Mouse (Mus musculus): ENCODE data around the gene Mtmr14. TPM values are rescaled to one million over a fixed set of nuclear protein-coding genes. Genes with fewer than 3 reads are reported as not detected.

Mtmr14 gene
- polyA plus RNA-seq, 1 experiment from 2014 or later = 53.5 TPM

DNA sequence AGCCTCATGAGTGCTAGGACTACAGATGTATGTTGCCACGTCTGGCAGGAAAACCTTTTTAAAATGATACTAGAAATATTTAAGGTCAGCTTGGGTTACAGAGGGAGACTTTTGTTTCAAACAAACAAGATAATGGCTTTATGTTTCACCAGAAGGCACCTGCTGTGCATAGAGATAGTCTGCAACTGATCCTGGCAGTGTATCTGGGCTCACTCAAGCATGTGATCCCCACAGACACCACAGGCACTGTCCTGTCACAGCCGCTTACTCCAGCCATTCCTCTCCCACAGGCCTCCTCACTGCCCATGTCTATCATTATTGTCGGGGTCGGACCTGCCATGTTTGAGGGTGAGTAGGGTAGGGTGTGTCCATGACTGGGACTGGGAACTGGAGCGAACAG is 63.7 kb downstream of the Mtmr14 start:
- ATAC-seq (ENCODE audit: insufficient read depth, low FRiP score, low TSS enrichment) (no peak), DNase-seq (ENCODE audit: low spot score) (no peak)
- Histone ChIP-seq H3K4me1 (ENCODE audit: control insufficient read depth, insufficient read depth, low read length) (no peaks in the 10 kb centered on the region; the same call in 1 of the 2 replicates), H3K9me3 (ENCODE audit: control insufficient read depth, low read length) (no peaks in the 10 kb centered on the region), H3K27me3 (ENCODE audit: control insufficient read depth, insufficient read depth, low read length) (no peaks in the 10 kb centered on the region), H3K9ac (ENCODE audit: low read length) (no peak overlapping the region), H3K4me3 (ENCODE audit: low read depth, low read length) (no peak overlapping the region), H3K27ac (ENCODE audit: low read depth, low read length) (no peak overlapping the region), H3K36me3 (ENCODE audit: control insufficient read depth, insufficient read depth, low read length) (no peaks in the 10 kb centered on the region), H3K4me2 (ENCODE audit: low read depth) (no peak overlapping the region)
- WGBS = 84% methylated on average over 5 of the region's 5 CpGs

DNA sequence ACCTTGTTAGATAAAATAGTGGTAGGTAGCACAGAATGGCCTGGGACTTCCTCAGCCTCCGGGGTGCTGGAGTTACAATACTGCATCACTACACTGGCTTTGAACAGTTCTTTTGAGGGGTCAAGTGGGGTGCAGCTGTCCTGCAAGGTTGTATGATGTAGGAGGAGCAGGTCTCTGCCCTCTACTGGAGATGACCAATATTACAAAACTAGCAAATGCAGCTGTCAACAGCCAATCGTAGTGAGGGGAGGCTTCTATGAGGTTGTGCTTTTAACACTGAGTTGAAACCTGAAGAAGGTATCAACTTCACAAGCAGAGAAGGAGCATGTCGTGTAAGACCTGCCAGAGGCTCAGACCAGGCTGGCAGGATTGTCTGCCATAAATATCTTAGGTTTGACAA is 64.6 kb downstream of the Mtmr14 start:
- Histone ChIP-seq H3K4me1 (ENCODE audit: control insufficient read depth, insufficient read depth, low read length) (no peaks in the 10 kb centered on the region; the same call in 1 of the 2 replicates), H3K4me2 (ENCODE audit: low read depth) (no peak overlapping the region), H3K9ac (ENCODE audit: low read length) (no peak overlapping the region), H3K36me3 (ENCODE audit: control insufficient read depth, insufficient read depth, low read length) (no peaks in the 10 kb centered on the region), H3K9me3 (ENCODE audit: control insufficient read depth, low read length) (no peaks in the 10 kb centered on the region), H3K27me3 (ENCODE audit: control insufficient read depth, insufficient read depth, low read length) (no peaks in the 10 kb centered on the region), H3K27ac (ENCODE audit: low read depth, low read length) (no peak overlapping the region), H3K4me3 (ENCODE audit: low read depth, low read length) (no peak overlapping the region)
- no peak for ATAC-seq (ENCODE audit: insufficient read depth, low FRiP score, low TSS enrichment)
- whole genome bisulfite sequencing = 34% methylated on average over 3 of the region's 3 CpGs
- no peak for DNase-seq (ENCODE audit: low spot score)

- H3K4me3 ChIP-seq (ENCODE audit: low read depth, low read length) = peak overlapping the region; percentile 91
Observed at GRCm38 (mm10) chr6:113306322-113306985, 68.8 kb downstream of the Mtmr14 start.

GRCm38 (mm10) chr6:113306986-113307349 is 69.3 kb downstream of the Mtmr14 start, which contains the start of gene Brpf1:
Brpf1 (plus strand) TSS chr6:113307137.
- ATAC-seq (ENCODE audit: insufficient read depth, low FRiP score, low TSS enrichment) = peak; percentile 73
- H3K9ac ChIP-seq (ENCODE audit: low read length) = peak within 1 kb of the TSS; percentile 89
- H3K4me3 ChIP-seq (ENCODE audit: low read depth, low read length) = peak within 1 kb of the TSS; percentile 91
- WGBS = under 1% methylated on average over 32 of the region's 32 CpGs
- peak within 1 kb of the TSS; percentile 97 for H3K27ac ChIP-seq (ENCODE audit: low read depth, low read length)
- H3K4me1 ChIP-seq (ENCODE audit: control insufficient read depth, insufficient read depth, low read length) = peaks cover 9% of the 10 kb centered on the region
- H3K9me3 ChIP-seq (ENCODE audit: control insufficient read depth, low read length) = no peaks in the 10 kb centered on the region
- no peak for DNase-seq (ENCODE audit: low spot score)
- H3K4me2 ChIP-seq (ENCODE audit: low read depth) = peak within 1 kb of the TSS; percentile 99
- H3K36me3 ChIP-seq (ENCODE audit: control insufficient read depth, insufficient read depth, low read length) = no peaks in the 10 kb centered on the region
- H3K27me3 ChIP-seq (ENCODE audit: control insufficient read depth, insufficient read depth, low read length) = no peaks in the 10 kb centered on the region

More at GRCm38 (mm10) chr6:113306322-113306985, 68.8 kb downstream of the Mtmr14 start:
- ATAC-seq (ENCODE audit: insufficient read depth, low FRiP score, low TSS enrichment) (peak; percentile 97), DNase-seq (ENCODE audit: low spot score) (peak; percentile 99)
- H3K36me3 ChIP-seq (ENCODE audit: control insufficient read depth, insufficient read depth, low read length) = no peaks in the 10 kb centered on the region
- peak overlapping the region; percentile 89 for H3K9ac ChIP-seq (ENCODE audit: low read length)
- WGBS = 0% methylated on average over 49 of the region's 50 CpGs
- H3K4me2 ChIP-seq (ENCODE audit: low read depth) = peak overlapping the region; percentile 99
- H3K4me1 ChIP-seq (ENCODE audit: control insufficient read depth, insufficient read depth, low read length) = peaks cover 9% of the 10 kb centered on the region
- no peaks in the 10 kb centered on the region for H3K9me3 ChIP-seq (ENCODE audit: control insufficient read depth, low read length)
- H3K27ac ChIP-seq (ENCODE audit: low read depth, low read length) = peak overlapping the region; percentile 97
- H3K27me3 ChIP-seq (ENCODE audit: control insufficient read depth, insufficient read depth, low read length) = no peaks in the 10 kb centered on the region

GRCm38 (mm10) chr6:113307481-113308121 is 70.0 kb downstream of the Mtmr14 start:
- Histone ChIP-seq H3K27me3 (ENCODE audit: control insufficient read depth, insufficient read depth, low read length) (no peaks in the 10 kb centered on the region), H3K27ac (ENCODE audit: low read depth, low read length) (peak overlapping the region; percentile 97), H3K36me3 (ENCODE audit: control insufficient read depth, insufficient read depth, low read length) (no peaks in the 10 kb centered on the region), H3K4me3 (ENCODE audit: low read depth, low read length) (peak overlapping the region; percentile 91), H3K4me1 (ENCODE audit: control insufficient read depth, insufficient read depth, low read length) (peaks cover 9% of the 10 kb centered on the region), H3K9me3 (ENCODE audit: control insufficient read depth, low read length) (no peaks in the 10 kb centered on the region), H3K4me2 (ENCODE audit: low read depth) (peak overlapping the region; percentile 99), H3K9ac (ENCODE audit: low read length) (peak overlapping the region; percentile 89)
- WGBS = under 1% methylated on average over 34 of the region's 34 CpGs
- ATAC-seq (ENCODE audit: insufficient read depth, low FRiP score, low TSS enrichment) (no peak), DNase-seq (ENCODE audit: low spot score) (peak; percentile 56)

GRCm38 (mm10) chr6:113308141-113308540 is 70.5 kb downstream of the Mtmr14 start:
- H3K9me3 ChIP-seq (ENCODE audit: control insufficient read depth, low read length) = no peaks in the 10 kb centered on the region

GRCm38 (mm10) chr6:113315972-113316371 is 78.3 kb downstream of the Mtmr14 start:
- Histone ChIP-seq H3K27ac (ENCODE audit: low read depth, low read length) (no peak overlapping the region), H3K9ac (ENCODE audit: low read length) (no peak overlapping the region; the same call in 1 of the 2 replicates), H3K36me3 (ENCODE audit: control insufficient read depth, insufficient read depth, low read length) (peaks cover 40% of the 10 kb centered on the region), H3K4me3 (ENCODE audit: low read depth, low read length) (no peak overlapping the region), H3K27me3 (ENCODE audit: control insufficient read depth, insufficient read depth, low read length) (no peaks in the 10 kb centered on the region), H3K4me2 (ENCODE audit: low read depth) (no peak overlapping the region), H3K4me1 (ENCODE audit: control insufficient read depth, insufficient read depth, low read length) (no peaks in the 10 kb centered on the region), H3K9me3 (ENCODE audit: control insufficient read depth, low read length) (no peaks in the 10 kb centered on the region)
- ATAC-seq (ENCODE audit: insufficient read depth, low FRiP score, low TSS enrichment) (no peak), DNase-seq (ENCODE audit: low spot score) (no peak)
- WGBS = 91% methylated on average over 3 of the region's 3 CpGs

More at GRCm38 (mm10) chr6:113308141-113308540, 70.5 kb downstream of the Mtmr14 start:
- no peak for ATAC-seq (ENCODE audit: insufficient read depth, low FRiP score, low TSS enrichment)
- Histone ChIP-seq H3K4me3 (ENCODE audit: low read depth, low read length) (peak overlapping the region; percentile 91), H3K27me3 (ENCODE audit: control insufficient read depth, insufficient read depth, low read length) (no peaks in the 10 kb centered on the region), H3K9ac (ENCODE audit: low read length) (peak overlapping the region; percentile 89), H3K4me1 (ENCODE audit: control insufficient read depth, insufficient read depth, low read length) (peaks cover 9% of the 10 kb centered on the region), H3K27ac (ENCODE audit: low read depth, low read length) (no peak overlapping the region), H3K36me3 (ENCODE audit: control insufficient read depth, insufficient read depth, low read length) (no peaks in the 10 kb centered on the region), H3K4me2 (ENCODE audit: low read depth) (peak overlapping the region; percentile 99)
- no peak for DNase-seq (ENCODE audit: low spot score)
- 45% methylated on average over 5 of the region's 5 CpGs for WGBS

DNA sequence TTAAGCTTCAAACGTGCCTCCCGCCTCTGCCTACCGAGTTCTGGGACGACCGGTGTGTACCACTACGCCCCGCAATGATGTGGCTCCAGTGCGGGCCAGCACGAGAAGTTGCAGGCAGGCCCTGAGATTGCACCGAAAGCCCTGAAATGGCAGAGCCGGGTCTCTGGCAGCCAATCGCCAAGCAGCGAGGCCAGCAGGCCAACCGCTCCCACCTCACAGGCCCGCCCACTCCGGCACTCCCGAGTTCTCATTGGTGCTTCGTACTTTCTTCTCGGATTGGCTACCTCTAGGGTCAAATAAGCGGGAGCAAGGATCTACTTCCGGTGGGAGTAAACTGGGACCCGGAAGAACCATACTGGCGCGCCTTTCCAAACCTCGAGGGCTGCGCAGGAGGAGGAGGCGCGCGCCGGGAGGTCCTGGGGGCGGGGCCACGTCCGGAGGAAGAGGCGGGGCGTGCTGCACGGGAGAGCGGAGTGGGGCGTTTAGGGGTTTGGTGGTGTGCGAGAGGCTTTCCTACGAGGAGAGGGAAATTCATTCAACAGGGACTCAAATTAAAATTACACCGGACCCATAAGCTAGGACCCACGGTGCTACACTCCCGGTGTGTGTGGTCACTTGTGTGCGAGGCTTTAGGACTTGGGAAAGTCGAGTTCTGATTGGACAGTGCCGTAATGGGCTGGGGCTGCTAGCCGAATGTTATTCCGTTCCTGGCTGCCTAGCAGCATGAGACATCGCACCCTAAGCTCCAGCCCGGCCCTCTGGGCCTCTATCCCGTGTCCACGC is 89.1 kb downstream of the Mtmr14 start, which contains the start of gene Ogg1:
Gene Ogg1, plus strand, starts transcription at position 440 of the 783 bp plus-strand sequence.
- peak; percentile 98 for ATAC-seq (ENCODE audit: insufficient read depth, low FRiP score, low TSS enrichment)
- Histone ChIP-seq H3K36me3 (ENCODE audit: control insufficient read depth, insufficient read depth, low read length) (peaks cover 15% of the 10 kb centered on the region), H3K4me2 (ENCODE audit: low read depth) (peak within 1 kb of the TSS; percentile 89), H3K9ac (ENCODE audit: low read length) (peak within 1 kb of the TSS; percentile 82), H3K27me3 (ENCODE audit: control insufficient read depth, insufficient read depth, low read length) (no peaks in the 10 kb centered on the region), H3K4me3 (ENCODE audit: low read depth, low read length) (peak within 1 kb of the TSS; percentile 58), H3K9me3 (ENCODE audit: control insufficient read depth, low read length) (no peaks in the 10 kb centered on the region), H3K27ac (ENCODE audit: low read depth, low read length) (peak within 1 kb of the TSS; percentile 85), H3K4me1 (ENCODE audit: control insufficient read depth, insufficient read depth, low read length) (peaks cover 3% of the 10 kb centered on the region)
- peak; percentile 97 for DNase-seq (ENCODE audit: low spot score)
- WGBS = under 1% methylated on average over 52 of the region's 52 CpGs

Data from neural tube, embryonic 11.5 days (tissue).